ENCODE assay signal across 11 mouse cellular contexts in genomic region chr6:148436441-148437001, GRCm38 (mm10). TPM values are rescaled to one million over a fixed set of nuclear protein-coding genes. Genes with fewer than 3 reads are reported as not detected.
DNase-seq lines count a peak whose midpoint lies in the region; ATAC-seq and TF ChIP-seq lines count a peak whose summit lies in the region.
"Had no signal": no experiment of that assay in that cellular context is flagged by ENCODE, and none has a peak within 500 bp of the region (broad histone marks: within the 10 kb centered on the region; RNA-seq: fewer than 3 reads in every experiment).

No protein-coding gene starts in this region.

- no peak overlapping the region for H3K27ac ChIP-seq in layer of hippocampus, adult 2 months
- H3K27ac ChIP-seq: embryonic facial prominence, embryonic 15.5 days had no signal

- H3K4me3 ChIP-seq in layer of hippocampus, adult 2 months = no peak overlapping the region
- H3K4me3 ChIP-seq: embryonic facial prominence, embryonic 15.5 days had no signal

- no peak for TF ChIP-seq CTCF in layer of hippocampus, adult 2 months (conservative IDR thresholded peaks at IDR 0.05)

- peak; percentile 22 for DNase-seq in adrenal gland, adult 2 months
- no peak for DNase-seq in adrenal gland, postnatal 4 days (ENCODE audit: low spot score in 2 of 2)
- DNase-seq in lung, postnatal 36 days = peak; percentile 20
- DNase-seq in lung, postnatal 4 days = no peak
- DNase-seq in layer of hippocampus, adult 2 months (ENCODE audit: low spot score in 2 of 2) = no peak
- DNase-seq in frontal cortex, postnatal 14 days (ENCODE audit: low spot score in 2 of 2) = no peak
- DNase-seq: cerebellum, adult 11-12 months; kidney, postnatal 36 days had no signal

- peak; percentile 89 for ATAC-seq in inflammation-experienced regulatory T-cells, adult 6 months
- 0 out of 2 replicates have a peak, but pooled peaks have one; percentile 46 for ATAC-seq in neutrophil, adult 5-6 weeks (ENCODE audit: extremely low read depth, insufficient number of reproducible peaks, low FRiP score, poor library complexity, severe bottlenecking)

RNA-seq across cellular contexts. Expression of gene Tmtc1, which starts 7.7 kb away (rescaled TPM):
- total RNA-seq in adrenal gland, adult 2 months (2021) = 10 to 100 TPM in 1 of 2 experiments, 1 to 10 TPM in 1; 9.8 to 14.3 TPM
- 4.0 and 6.4 TPM in 2 replicates for polyA plus RNA-seq in adrenal gland, adult 2 months (2012; rRNA removed)
- 10 to 100 TPM; 10.2 to 12.4 TPM for total RNA-seq in adrenal gland, postnatal 4 days (2021)
- under 1 TPM in 2 of 3 experiments, not detected in 1; 0.04 to 0.07 TPM for polyA plus RNA-seq in inflammation-experienced regulatory T-cells, adult 6 months (2017; shearing (Covaris generic))
- 0.12 TPM in 2 replicates for total RNA-seq in neutrophil, adult 5-6 weeks (2017)
- 10 to 100 TPM; 39.8 to 42.0 TPM for total RNA-seq in layer of hippocampus, adult 2 months (2021)

Comparison
In these comparisons a context has a peak if more than half of its experiments do, and no peak if none do; other contexts are left out.
1. DNase-seq: peak in adrenal gland, adult 2 months (single experiment) and lung, postnatal 36 days (single experiment); none in adrenal gland, postnatal 4 days (0 of 2), lung, postnatal 4 days (0 of 2), layer of hippocampus, adult 2 months (0 of 2) and frontal cortex, postnatal 14 days (0 of 2).